In genomic region chr15:84663685-84664060, GRCm38 (mm10) we compare ENCODE assay signal across 8 mouse cellular contexts. TPM values are rescaled to one million over a fixed set of nuclear protein-coding genes. Genes with fewer than 3 reads are reported as not detected.
DNase-seq lines count a peak whose midpoint lies in the region; ATAC-seq lines count a peak whose summit lies in the region.

No protein-coding gene starts in this region.

- H3K27me3 ChIP-seq in kidney, embryonic 14.5 days (ENCODE audit: control insufficient read depth, insufficient read depth, low read length) = no peaks in the 10 kb centered on the region
- H3K27me3 ChIP-seq in embryonic facial prominence, embryonic 13.5 days = peaks cover 16% of the 10 kb centered on the region
- no peaks in the 10 kb centered on the region for H3K27me3 ChIP-seq in hindbrain, embryonic 16.5 days (replicated peaks; ENCODE audit: control insufficient read depth, insufficient read depth, low read length)
- no peaks in the 10 kb centered on the region for H3K27me3 ChIP-seq in midbrain, embryonic 15.5 days (replicated peaks)

- DNase-seq in kidney, postnatal 4 days = no peak
- no peak for DNase-seq in layer of hippocampus, adult 11-12 months (ENCODE audit: low spot score)
- no peak for DNase-seq in thymus, postnatal 25 days
- no peak for DNase-seq in thymus, postnatal 4 days

- no peaks in the 10 kb centered on the region for H3K9me3 ChIP-seq in kidney, embryonic 14.5 days (ENCODE audit: control insufficient read depth, low read length)
- no peaks in the 10 kb centered on the region for H3K9me3 ChIP-seq in embryonic facial prominence, embryonic 13.5 days
- no peaks in the 10 kb centered on the region for H3K9me3 ChIP-seq in hindbrain, embryonic 16.5 days (ENCODE audit: control insufficient read depth, low read length)
- H3K9me3 ChIP-seq in midbrain, embryonic 15.5 days = no peaks in the 10 kb centered on the region

- peak; percentile 13 for ATAC-seq in kidney, embryonic 14.5 days (ENCODE audit: low FRiP score, low TSS enrichment)
- no peak for ATAC-seq in embryonic facial prominence, embryonic 13.5 days (ENCODE audit: insufficient number of reproducible peaks, insufficient read depth, low FRiP score, low TSS enrichment, low read depth)
- ATAC-seq in hindbrain, embryonic 16.5 days = peak; percentile 26; the same call in 1 of the 2 replicates
- peak; percentile 32 for ATAC-seq in midbrain, embryonic 15.5 days (replicated peaks)

- no peak overlapping the region for H3K27ac ChIP-seq in kidney, embryonic 14.5 days (ENCODE audit: low read depth, low read length)
- H3K27ac ChIP-seq in embryonic facial prominence, embryonic 13.5 days = no peak overlapping the region
- peak overlapping the region; percentile 80 for H3K27ac ChIP-seq in hindbrain, embryonic 16.5 days (ENCODE audit: low read depth, low read length)
- peak overlapping the region; percentile 48 for H3K27ac ChIP-seq in midbrain, embryonic 15.5 days

- H3K4me2 ChIP-seq in kidney, embryonic 14.5 days (replicated peaks; ENCODE audit: low read depth, low read length) = peak overlapping the region; percentile 93
- peak overlapping the region; percentile 81 for H3K4me2 ChIP-seq in embryonic facial prominence, embryonic 13.5 days
- peak overlapping the region; percentile 75 for H3K4me2 ChIP-seq in hindbrain, embryonic 16.5 days (ENCODE audit: low read length)
- peak overlapping the region; percentile 62 for H3K4me2 ChIP-seq in midbrain, embryonic 15.5 days

- H3K4me1 ChIP-seq in kidney, embryonic 14.5 days (ENCODE audit: control insufficient read depth, insufficient read depth, low read length) = peaks cover 12% of the 10 kb centered on the region
- H3K4me1 ChIP-seq in embryonic facial prominence, embryonic 13.5 days = peaks cover 57% of the 10 kb centered on the region
- H3K4me1 ChIP-seq in hindbrain, embryonic 16.5 days (ENCODE audit: control insufficient read depth, insufficient read depth, low read depth, low read length) = peaks cover 37% of the 10 kb centered on the region
- peaks cover 37% of the 10 kb centered on the region for H3K4me1 ChIP-seq in midbrain, embryonic 15.5 days

- WGBS in kidney, embryonic 14.5 days = 51% methylated on average over 10 of the region's 10 CpGs
- WGBS in embryonic facial prominence, embryonic 13.5 days = 46% methylated on average over 10 of the region's 10 CpGs
- 35% methylated on average over 10 of the region's 10 CpGs for WGBS in hindbrain, embryonic 16.5 days
- WGBS in midbrain, embryonic 15.5 days = 41% methylated on average over 10 of the region's 10 CpGs

- no peaks in the 10 kb centered on the region for H3K36me3 ChIP-seq in kidney, embryonic 14.5 days (ENCODE audit: control insufficient read depth, insufficient read depth, low read length)
- no peaks in the 10 kb centered on the region for H3K36me3 ChIP-seq in embryonic facial prominence, embryonic 13.5 days
- no peaks in the 10 kb centered on the region for H3K36me3 ChIP-seq in hindbrain, embryonic 16.5 days (ENCODE audit: control insufficient read depth, insufficient read depth, low read length)
- no peaks in the 10 kb centered on the region for H3K36me3 ChIP-seq in midbrain, embryonic 15.5 days (replicated peaks)

- peak overlapping the region; percentile 63; the same call in 1 of the 2 replicates for H3K9ac ChIP-seq in kidney, embryonic 14.5 days (ENCODE audit: low read depth, low read length)
- peak overlapping the region; percentile 72 for H3K9ac ChIP-seq in embryonic facial prominence, embryonic 13.5 days
- H3K9ac ChIP-seq in hindbrain, embryonic 16.5 days (ENCODE audit: low read depth, low read length) = peak overlapping the region; percentile 76
- H3K9ac ChIP-seq in midbrain, embryonic 15.5 days = peak overlapping the region; percentile 55

- peak overlapping the region; percentile 59 for H3K4me3 ChIP-seq in kidney, embryonic 14.5 days (ENCODE audit: low read length)
- peak overlapping the region; percentile 62 for H3K4me3 ChIP-seq in embryonic facial prominence, embryonic 13.5 days
- H3K4me3 ChIP-seq in hindbrain, embryonic 16.5 days (ENCODE audit: low read length) = peak overlapping the region; percentile 59
- H3K4me3 ChIP-seq in midbrain, embryonic 15.5 days = peak overlapping the region; percentile 56

RNA-seq across cellular contexts. Expression of gene Prr5, which starts 5.7 kb away (rescaled TPM):
- polyA plus RNA-seq in kidney, embryonic 14.5 days (2014; fragmentation: Nextera tagmentation; extraction: Ambion mirVana) = 27.2 and 34.8 TPM in 2 replicates
- polyA plus RNA-seq in embryonic facial prominence, embryonic 13.5 days (2015; fragmentation: Nextera tagmentation; extraction: Ambion mirVana) = 18.8 and 20.7 TPM in 2 replicates
- polyA plus RNA-seq in hindbrain, embryonic 16.5 days (2015; fragmentation: Nextera tagmentation; extraction: Ambion mirVana) = 30.5 and 33.2 TPM in 2 replicates
- 27.5 and 27.7 TPM in 2 replicates for polyA plus RNA-seq in midbrain, embryonic 15.5 days (2015; fragmentation: Nextera tagmentation; extraction: Ambion mirVana)

RNA-seq across cellular contexts. Expression of gene Arhgap8, which starts 56.2 kb away (rescaled TPM):
- 8.7 and 10.2 TPM in 2 replicates for polyA plus RNA-seq in kidney, embryonic 14.5 days (2014; fragmentation: Nextera tagmentation; extraction: Ambion mirVana)
- polyA plus RNA-seq in embryonic facial prominence, embryonic 13.5 days (2015; fragmentation: Nextera tagmentation; extraction: Ambion mirVana) = 3.9 and 6.0 TPM in 2 replicates
- polyA plus RNA-seq in hindbrain, embryonic 16.5 days (2015; fragmentation: Nextera tagmentation; extraction: Ambion mirVana) = 0.61 and 0.96 TPM in 2 replicates
- 0.59 and 0.73 TPM in 2 replicates for polyA plus RNA-seq in midbrain, embryonic 15.5 days (2015; fragmentation: Nextera tagmentation; extraction: Ambion mirVana)

Comparison
In these comparisons a context has a peak if more than half of its experiments do, and no peak if none do; other contexts are left out.
1. H3K27ac ChIP-seq: peak in hindbrain, embryonic 16.5 days (single experiment) and midbrain, embryonic 15.5 days (single experiment); none in kidney, embryonic 14.5 days (single experiment) and embryonic facial prominence, embryonic 13.5 days (single experiment).
2. Peak in every context shown above with its lines, with median percentiles within 50 percentile points of each other: H3K4me2 ChIP-seq, H3K4me3 ChIP-seq and H3K9ac ChIP-seq.